Mouse (Mus musculus) cortical plate, adult 2 months (tissue): ENCODE data around the gene Olfr1293-ps.

Experiments used
- CTCF ChIP-seq: fragments of 200-500 bp; IDR thresholded peaks from 2 replicates; pipeline ENCODE4 v1.5.1; 2011; ENCODE audit warnings: mild to moderate bottlenecking, control low read depth, low read length; ENCODE audit not compliant: insufficient read depth; ENCODE audit errors: extremely low read depth
- POLR2A ChIP-seq: fragments of 200-500 bp; IDR thresholded peaks from 2 replicates; pipeline ENCODE4 v1.6.1; 2011; ENCODE audit warnings: mild to moderate bottlenecking, low read length, control low read depth; ENCODE audit not compliant: insufficient read depth; ENCODE audit errors: extremely low read depth

DNA sequence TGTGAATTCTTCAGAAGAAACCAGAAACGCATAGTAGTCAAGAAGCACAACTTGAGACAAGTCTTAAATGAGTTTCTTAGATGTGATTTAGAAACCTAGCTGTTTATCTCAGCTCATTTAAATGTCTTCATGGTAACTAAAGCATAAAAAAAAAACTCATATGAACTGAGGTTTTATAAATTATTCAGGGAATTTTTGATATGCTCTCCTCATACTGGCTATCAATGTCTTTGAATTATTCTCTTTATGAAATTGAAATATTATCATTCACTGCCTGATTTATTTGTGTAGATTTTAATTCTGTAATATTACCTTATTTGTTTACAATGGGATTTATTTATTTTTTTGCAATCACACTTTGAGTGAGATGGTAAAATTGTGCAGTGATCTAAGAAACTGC lies 44.5 kb upstream of the Olfr1293-ps start, which contains the start of gene Olfr1289:
- no peak for TF ChIP-seq CTCF
- no peak for TF ChIP-seq POLR2A
